Comparison of ENCODE assay signal across 14 mouse cellular contexts in the genomic region with DNA sequence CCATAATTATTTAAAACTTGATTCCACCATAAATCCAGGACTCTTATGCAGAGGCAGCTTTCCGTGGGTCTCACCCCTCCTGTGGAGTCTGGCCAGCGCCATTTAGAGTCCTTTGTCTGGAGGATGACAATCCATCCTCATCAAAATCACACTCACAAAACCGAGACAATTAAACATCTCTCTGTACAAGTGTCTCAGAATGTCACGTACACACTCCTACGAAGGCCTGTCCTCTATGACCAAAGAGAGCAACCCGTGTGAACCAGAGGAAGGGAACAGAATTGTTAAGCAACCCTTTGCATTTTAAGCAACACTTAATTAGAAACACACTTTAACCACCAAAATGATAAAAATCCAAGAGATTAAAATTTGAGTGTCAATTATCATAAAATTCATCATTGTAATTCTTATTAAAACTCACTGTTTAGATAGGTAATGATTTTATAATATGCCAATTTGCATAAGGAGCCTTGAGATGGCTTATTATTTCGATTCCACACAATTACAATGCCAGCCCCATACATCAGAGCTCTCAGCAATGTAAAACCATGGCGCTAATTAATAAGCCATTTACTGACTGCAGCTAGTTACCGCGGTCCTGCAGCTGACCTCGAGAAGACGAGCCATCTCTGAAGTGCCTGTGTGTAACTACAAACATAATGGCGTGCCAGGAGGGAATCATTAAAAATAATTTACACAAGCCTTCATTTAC.
DNase-seq lines count a peak whose midpoint lies in the region; ATAC-seq and TF ChIP-seq lines count a peak whose summit lies in the region.
"Had no signal": no experiment of that assay in that cellular context is flagged by ENCODE, and none has a peak within 500 bp of the region (broad histone marks: within the 10 kb centered on the region; RNA-seq: fewer than 3 reads in every experiment).

No protein-coding gene starts in this region.

- H3K4me1 ChIP-seq in heart, embryonic 11.5 days (ENCODE audit: control insufficient read depth, insufficient read depth, low read length): no peaks in the 10 kb centered on the region
- peaks cover 2% of the 10 kb centered on the region for H3K4me1 ChIP-seq in hindbrain, embryonic 11.5 days (replicated peaks; ENCODE audit: control insufficient read depth, insufficient read depth, low read length)
- H3K4me1 ChIP-seq in midbrain, embryonic 12.5 days: peaks cover 39% of the 10 kb centered on the region

- intact Hi-C loops in left cerebral cortex, adult 2 months (cut with DNase I): no loop called here
- intact Hi-C loops in left cerebral cortex, postnatal 10 days (cut with DNase I): loop anchor here (5.0 kb wide), 1 partner anchor 321 kb away; no protein-coding TSS in a partner anchor

- H3K4me3 ChIP-seq in heart, embryonic 11.5 days (ENCODE audit: low read depth, low read length): no peak overlapping the region
- no peak overlapping the region for H3K4me3 ChIP-seq in hindbrain, embryonic 11.5 days (ENCODE audit: low read depth, low read length)
- no peak overlapping the region for H3K4me3 ChIP-seq in midbrain, embryonic 12.5 days
- H3K4me3 ChIP-seq in left cerebral cortex, adult 2 months: no peak overlapping the region

- no peaks in the 10 kb centered on the region for H3K36me3 ChIP-seq in heart, embryonic 11.5 days (ENCODE audit: control insufficient read depth, insufficient read depth, low read length)
- H3K36me3 ChIP-seq in hindbrain, embryonic 11.5 days (ENCODE audit: control insufficient read depth, insufficient read depth, low read length): no peaks in the 10 kb centered on the region
- no peaks in the 10 kb centered on the region for H3K36me3 ChIP-seq in midbrain, embryonic 12.5 days
- H3K36me3 ChIP-seq: G1E had no signal

- H3K9ac ChIP-seq in heart, embryonic 11.5 days (ENCODE audit: low read depth, low read length): no peak overlapping the region
- H3K9ac ChIP-seq in hindbrain, embryonic 11.5 days (ENCODE audit: low read depth, low read length): no peak overlapping the region
- no peak overlapping the region for H3K9ac ChIP-seq in midbrain, embryonic 12.5 days (replicated peaks)

- H3K9me3 ChIP-seq in heart, embryonic 11.5 days (replicated peaks; ENCODE audit: control insufficient read depth, low read length): no peaks in the 10 kb centered on the region
- no peaks in the 10 kb centered on the region for H3K9me3 ChIP-seq in hindbrain, embryonic 11.5 days (ENCODE audit: control insufficient read depth, low read length)
- H3K9me3 ChIP-seq in midbrain, embryonic 12.5 days: no peaks in the 10 kb centered on the region

- DNase-seq in heart, adult 9 months (ENCODE audit: low spot score in 2 of 2): no peak
- peak; percentile 89 for DNase-seq in brain, embryonic 14.5 days (ENCODE audit: low read depth)
- DNase-seq in hindbrain, embryonic 11.5 days (ENCODE audit: low spot score): peak; percentile 22
- DNase-seq in left cerebral cortex, adult 2 months (ENCODE audit: extremely low spot score in 1 of 2, low spot score in 2 of 2): no peak
- DNase-seq in left cerebral cortex, postnatal 10 days (ENCODE audit: extremely low spot score in 1 of 2, low spot score in 2 of 2): no peak
- DNase-seq: adrenal gland, postnatal 14 days; B cell, adult 2 months; kidney, adult 2 months; lung, adult 2 months; thymus, postnatal 4 days had no signal

- no peak for ATAC-seq in heart, embryonic 11.5 days (replicated peaks; ENCODE audit: insufficient number of reproducible peaks, low FRiP score, low TSS enrichment)
- peak; percentile 68; the same call in 1 of the 2 replicates for ATAC-seq in hindbrain, embryonic 11.5 days (ENCODE audit: low FRiP score)
- peak; percentile 65 for ATAC-seq in midbrain, embryonic 12.5 days (ENCODE audit: low FRiP score, low read depth)
- no peak for ATAC-seq in megakaryocyte progenitor cell, adult 5-6 weeks (replicated peaks; ENCODE audit: poor library complexity)

- WGBS in heart, embryonic 11.5 days (ENCODE audit: insufficient replicate concordance): 48% methylated on average over 13 of the region's 13 CpGs
- WGBS in hindbrain, embryonic 11.5 days: 31% methylated on average over 13 of the region's 13 CpGs
- WGBS in midbrain, embryonic 12.5 days: 30% methylated on average over 13 of the region's 13 CpGs

- no peak for TF ChIP-seq POLR2A in brain, embryonic 14.5 days (IDR thresholded peaks at IDR 0.05; ENCODE audit: borderline replicate concordance, extremely low read depth, insufficient read depth, insufficient read length, poor library complexity, severe bottlenecking)

- no peak overlapping the region for H3K27ac ChIP-seq in heart, embryonic 11.5 days (ENCODE audit: low read depth, low read length)
- no peak overlapping the region for H3K27ac ChIP-seq in hindbrain, embryonic 11.5 days (ENCODE audit: low read depth, low read length)
- H3K27ac ChIP-seq in midbrain, embryonic 12.5 days (replicated peaks): no peak overlapping the region; the same call in 1 of the 2 replicates
- no peak overlapping the region for H3K27ac ChIP-seq in left cerebral cortex, adult 2 months

- no peaks in the 10 kb centered on the region for H3K27me3 ChIP-seq in heart, embryonic 11.5 days (ENCODE audit: control insufficient read depth, insufficient read depth, low read length)
- H3K27me3 ChIP-seq in hindbrain, embryonic 11.5 days (ENCODE audit: control insufficient read depth, insufficient read depth, low read length): peaks cover 5% of the 10 kb centered on the region
- peaks cover 55% of the 10 kb centered on the region for H3K27me3 ChIP-seq in midbrain, embryonic 12.5 days

- H3K4me2 ChIP-seq in heart, embryonic 11.5 days: peak overlapping the region; percentile 43
- H3K4me2 ChIP-seq in hindbrain, embryonic 11.5 days (replicated peaks; ENCODE audit: low read depth, low read length): no peak overlapping the region
- peak overlapping the region; percentile 19; the same call in 1 of the 2 replicates for H3K4me2 ChIP-seq in midbrain, embryonic 12.5 days (replicated peaks)

- TF ChIP-seq CTCF in brain, embryonic 14.5 days (IDR thresholded peaks at IDR 0.05; ENCODE audit: borderline replicate concordance, extremely low read depth, insufficient read depth, insufficient read length): no peak
- TF ChIP-seq CTCF in left cerebral cortex, adult 2 months (IDR thresholded peaks at IDR 0.05): no peak

Comparison
In these comparisons a context has a peak if more than half of its experiments do, and no peak if none do; other contexts are left out.
1. ATAC-seq: peak in hindbrain, embryonic 11.5 days (single experiment) and midbrain, embryonic 12.5 days (single experiment); none in heart, embryonic 11.5 days (single experiment) and megakaryocyte progenitor cell, adult 5-6 weeks (single experiment).
2. DNase-seq: peak in brain, embryonic 14.5 days (single experiment) and hindbrain, embryonic 11.5 days (single experiment); none in heart, adult 9 months (0 of 2), left cerebral cortex, adult 2 months (0 of 2) and left cerebral cortex, postnatal 10 days (0 of 2).